Mouse (Mus musculus): Measurements from ENCODE around the gene Nudt5. TPM values are rescaled to one million over a fixed set of nuclear protein-coding genes. Genes with fewer than 3 reads are reported as not detected.

Gene Nudt5
- polyA plus RNA-seq, 1 experiment from 2014 or later: 99.8 TPM

GRCm38 (mm10) chr2:5888865-5889264, 44.0 kb downstream of the Nudt5 start:
- H3K4me2 ChIP-seq (ENCODE audit: low read depth, low read length): no peak overlapping the region
- H3K4me3 ChIP-seq (ENCODE audit: low read depth, low read length): no peak overlapping the region
- 95% methylated on average over 5 of the region's 5 CpGs for WGBS
- ATAC-seq (replicated peaks; ENCODE audit: insufficient number of reproducible peaks, low FRiP score, low TSS enrichment, low read depth) (no peak), DNase-seq (ENCODE audit: low spot score) (no peak)
- H3K27ac ChIP-seq (replicated peaks; ENCODE audit: low read depth, low read length): no peak overlapping the region
- no peaks in the 10 kb centered on the region for H3K9me3 ChIP-seq (replicated peaks; ENCODE audit: control insufficient read depth, low read length)
- H3K27me3 ChIP-seq (ENCODE audit: control insufficient read depth, insufficient read depth, low read length): no peaks in the 10 kb centered on the region
- no peaks in the 10 kb centered on the region for H3K4me1 ChIP-seq (ENCODE audit: control insufficient read depth, insufficient read depth, low read length)
- no peaks in the 10 kb centered on the region; the same call in 1 of the 2 replicates for H3K36me3 ChIP-seq (replicated peaks; ENCODE audit: control insufficient read depth, insufficient read depth, low read depth, low read length)
- no peak overlapping the region for H3K9ac ChIP-seq (replicated peaks; ENCODE audit: low read length)

DNA sequence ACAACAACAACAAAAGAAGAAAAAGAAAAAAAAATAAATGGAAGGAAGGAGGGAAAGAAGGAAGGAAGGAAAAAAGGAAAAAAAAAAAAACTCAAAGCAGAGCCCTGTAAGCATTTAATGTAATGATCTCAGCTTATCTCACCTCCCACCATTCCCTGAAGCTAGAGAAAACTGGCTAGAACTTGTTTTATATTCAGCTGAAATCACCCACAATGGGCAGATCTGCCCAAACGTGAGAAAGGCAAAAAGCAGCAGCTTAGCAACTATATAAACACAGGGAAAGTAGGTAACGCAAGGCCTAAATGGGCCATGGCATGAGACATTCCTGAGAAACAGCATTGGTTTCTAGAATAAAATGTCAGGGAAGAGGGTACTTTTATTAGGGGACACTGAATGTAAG, 44.6 kb downstream of the Nudt5 start:
- Histone ChIP-seq H3K9me3 (replicated peaks; ENCODE audit: control insufficient read depth, low read length) (no peaks in the 10 kb centered on the region), H3K9ac (replicated peaks; ENCODE audit: low read length) (no peak overlapping the region), H3K27ac (replicated peaks; ENCODE audit: low read depth, low read length) (no peak overlapping the region), H3K4me1 (ENCODE audit: control insufficient read depth, insufficient read depth, low read length) (no peaks in the 10 kb centered on the region), H3K4me3 (ENCODE audit: low read depth, low read length) (no peak overlapping the region), H3K27me3 (ENCODE audit: control insufficient read depth, insufficient read depth, low read length) (no peaks in the 10 kb centered on the region), H3K4me2 (ENCODE audit: low read depth, low read length) (no peak overlapping the region), H3K36me3 (replicated peaks; ENCODE audit: control insufficient read depth, insufficient read depth, low read depth, low read length) (no peaks in the 10 kb centered on the region; the same call in 1 of the 2 replicates)
- WGBS: 73% methylated on average over 2 of the region's 2 CpGs
- ATAC-seq (replicated peaks; ENCODE audit: insufficient number of reproducible peaks, low FRiP score, low TSS enrichment, low read depth): no peak
- no peak for DNase-seq (ENCODE audit: low spot score)

- no peaks in the 10 kb centered on the region for H3K36me3 ChIP-seq (replicated peaks; ENCODE audit: control insufficient read depth, insufficient read depth, low read depth, low read length)
- H3K4me1 ChIP-seq (ENCODE audit: control insufficient read depth, insufficient read depth, low read length): no peaks in the 10 kb centered on the region
- no peak overlapping the region for H3K27ac ChIP-seq (replicated peaks; ENCODE audit: low read depth, low read length)
- peak overlapping the region; percentile 30 for H3K9ac ChIP-seq (replicated peaks; ENCODE audit: low read length)
- no peaks in the 10 kb centered on the region for H3K9me3 ChIP-seq (replicated peaks; ENCODE audit: control insufficient read depth, low read length)
- peak overlapping the region; percentile 89 for H3K4me3 ChIP-seq (ENCODE audit: low read depth, low read length)
- H3K4me2 ChIP-seq (ENCODE audit: low read depth, low read length): peak overlapping the region; percentile 56
- no peak for ATAC-seq (replicated peaks; ENCODE audit: insufficient number of reproducible peaks, low FRiP score, low TSS enrichment, low read depth)
- WGBS: 45% methylated on average over 11 of the region's 11 CpGs
- H3K27me3 ChIP-seq (ENCODE audit: control insufficient read depth, insufficient read depth, low read length): no peaks in the 10 kb centered on the region
- DNase-seq (ENCODE audit: low spot score): peak; percentile 20
Observed at GRCm38 (mm10) chr2:5894296-5894695, 49.5 kb downstream of the Nudt5 start.

- Histone ChIP-seq H3K27me3 (ENCODE audit: control insufficient read depth, insufficient read depth, low read length) (no peaks in the 10 kb centered on the region), H3K9me3 (replicated peaks; ENCODE audit: control insufficient read depth, low read length) (no peaks in the 10 kb centered on the region), H3K36me3 (replicated peaks; ENCODE audit: control insufficient read depth, insufficient read depth, low read depth, low read length) (no peaks in the 10 kb centered on the region), H3K27ac (replicated peaks; ENCODE audit: low read depth, low read length) (peak within 1 kb of the TSS; percentile 59), H3K4me3 (ENCODE audit: low read depth, low read length) (peak within 1 kb of the TSS; percentile 89), H3K4me2 (ENCODE audit: low read depth, low read length) (peak within 1 kb of the TSS; percentile 56), H3K4me1 (ENCODE audit: control insufficient read depth, insufficient read depth, low read length) (no peaks in the 10 kb centered on the region), H3K9ac (replicated peaks; ENCODE audit: low read length) (peak within 1 kb of the TSS; percentile 90)
- peak; percentile 97 for ATAC-seq (replicated peaks; ENCODE audit: insufficient number of reproducible peaks, low FRiP score, low TSS enrichment, low read depth)
- peak; percentile 99 for DNase-seq (ENCODE audit: low spot score)
- WGBS: under 1% methylated on average over 60 of the region's 62 CpGs
Observed at GRCm38 (mm10) chr2:5894843-5895570, 50.2 kb downstream of the Nudt5 start, which contains the start of gene Sec61a2. Sec61a2 (minus strand) TSS chr2:5895432.

DNA sequence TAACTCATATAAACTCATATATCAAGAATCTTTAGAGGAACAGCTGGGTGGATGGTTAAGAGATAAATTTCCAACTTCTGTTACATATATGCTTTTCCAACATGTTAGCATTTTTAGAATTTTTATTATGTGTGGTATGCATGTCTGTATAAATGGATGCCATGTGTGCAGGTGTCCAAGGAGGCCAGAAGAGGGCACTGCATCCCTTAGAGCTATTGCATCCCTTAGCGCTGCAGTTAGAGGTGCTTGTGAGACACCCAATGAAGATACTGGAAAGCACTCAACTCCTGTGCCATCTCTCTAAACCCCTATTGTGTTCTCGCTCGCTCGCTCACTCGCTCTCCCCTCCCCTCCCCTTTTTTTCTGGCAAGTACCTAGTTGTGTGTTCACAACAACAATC, 55.3 kb downstream of the Nudt5 start:
- Histone ChIP-seq H3K9me3 (replicated peaks; ENCODE audit: control insufficient read depth, low read length) (no peaks in the 10 kb centered on the region), H3K4me2 (ENCODE audit: low read depth, low read length) (no peak overlapping the region), H3K4me3 (ENCODE audit: low read depth, low read length) (no peak overlapping the region), H3K36me3 (replicated peaks; ENCODE audit: control insufficient read depth, insufficient read depth, low read depth, low read length) (no peaks in the 10 kb centered on the region), H3K27ac (replicated peaks; ENCODE audit: low read depth, low read length) (no peak overlapping the region), H3K9ac (replicated peaks; ENCODE audit: low read length) (no peak overlapping the region), H3K27me3 (ENCODE audit: control insufficient read depth, insufficient read depth, low read length) (no peaks in the 10 kb centered on the region), H3K4me1 (ENCODE audit: control insufficient read depth, insufficient read depth, low read length) (no peaks in the 10 kb centered on the region)
- peak; percentile 52 for DNase-seq (ENCODE audit: low spot score)
- WGBS: 63% methylated on average over 5 of the region's 5 CpGs
- ATAC-seq (replicated peaks; ENCODE audit: insufficient number of reproducible peaks, low FRiP score, low TSS enrichment, low read depth): no peak

GRCm38 (mm10) chr2:5906092-5906491, 61.3 kb downstream of the Nudt5 start:
- ATAC-seq (replicated peaks; ENCODE audit: insufficient number of reproducible peaks, low FRiP score, low TSS enrichment, low read depth) (no peak), DNase-seq (ENCODE audit: low spot score) (no peak)
- 63% methylated on average over 5 of the region's 5 CpGs for WGBS
- H3K27me3 ChIP-seq (ENCODE audit: control insufficient read depth, insufficient read depth, low read length): no peaks in the 10 kb centered on the region
- no peak overlapping the region for H3K4me2 ChIP-seq (ENCODE audit: low read depth, low read length)
- H3K36me3 ChIP-seq (replicated peaks; ENCODE audit: control insufficient read depth, insufficient read depth, low read depth, low read length): no peaks in the 10 kb centered on the region
- H3K27ac ChIP-seq (replicated peaks; ENCODE audit: low read depth, low read length): no peak overlapping the region
- no peaks in the 10 kb centered on the region for H3K4me1 ChIP-seq (ENCODE audit: control insufficient read depth, insufficient read depth, low read length)
- no peak overlapping the region for H3K9ac ChIP-seq (replicated peaks; ENCODE audit: low read length)
- no peak overlapping the region for H3K4me3 ChIP-seq (ENCODE audit: low read depth, low read length)
- H3K9me3 ChIP-seq (replicated peaks; ENCODE audit: control insufficient read depth, low read length): no peaks in the 10 kb centered on the region

- H3K9me3 ChIP-seq (replicated peaks; ENCODE audit: control insufficient read depth, low read length): no peaks in the 10 kb centered on the region
- H3K36me3 ChIP-seq (replicated peaks; ENCODE audit: control insufficient read depth, insufficient read depth, low read depth, low read length): no peaks in the 10 kb centered on the region
- H3K27me3 ChIP-seq (ENCODE audit: control insufficient read depth, insufficient read depth, low read length): no peaks in the 10 kb centered on the region
- no peak overlapping the region for H3K27ac ChIP-seq (replicated peaks; ENCODE audit: low read depth, low read length)
- no peak overlapping the region for H3K4me3 ChIP-seq (ENCODE audit: low read depth, low read length)
- 58% methylated on average over 3 of the region's 3 CpGs for WGBS
- DNase-seq (ENCODE audit: low spot score): peak; percentile 56
- no peak overlapping the region for H3K4me2 ChIP-seq (ENCODE audit: low read depth, low read length)
- H3K4me1 ChIP-seq (ENCODE audit: control insufficient read depth, insufficient read depth, low read length): no peaks in the 10 kb centered on the region
- H3K9ac ChIP-seq (replicated peaks; ENCODE audit: low read length): no peak overlapping the region
- ATAC-seq (replicated peaks; ENCODE audit: insufficient number of reproducible peaks, low FRiP score, low TSS enrichment, low read depth): no peak
Observed at GRCm38 (mm10) chr2:5906625-5907024, 61.8 kb downstream of the Nudt5 start.

GRCm38 (mm10) chr2:5911282-5911965, 66.6 kb downstream of the Nudt5 start:
- Histone ChIP-seq H3K4me1 (ENCODE audit: control insufficient read depth, insufficient read depth, low read length) (no peaks in the 10 kb centered on the region), H3K4me3 (ENCODE audit: low read depth, low read length) (no peak overlapping the region), H3K36me3 (replicated peaks; ENCODE audit: control insufficient read depth, insufficient read depth, low read depth, low read length) (no peaks in the 10 kb centered on the region; the same call in 1 of the 2 replicates), H3K9ac (replicated peaks; ENCODE audit: low read length) (no peak overlapping the region), H3K27me3 (ENCODE audit: control insufficient read depth, insufficient read depth, low read length) (no peaks in the 10 kb centered on the region), H3K9me3 (replicated peaks; ENCODE audit: control insufficient read depth, low read length) (no peaks in the 10 kb centered on the region), H3K27ac (replicated peaks; ENCODE audit: low read depth, low read length) (no peak overlapping the region), H3K4me2 (ENCODE audit: low read depth, low read length) (no peak overlapping the region)
- WGBS: 76% methylated on average over 16 of the region's 16 CpGs
- DNase-seq (ENCODE audit: low spot score) (no peak), ATAC-seq (replicated peaks; ENCODE audit: insufficient number of reproducible peaks, low FRiP score, low TSS enrichment, low read depth) (no peak)

All from embryonic facial prominence, embryonic 11.5 days (tissue).